Mouse (Mus musculus) heart, embryonic 12.5 days (tissue): Measurements from ENCODE around the gene Rpl23a. TPM values are rescaled to one million over a fixed set of nuclear protein-coding genes. Genes with fewer than 3 reads are reported as not detected.

Source experiments
- ATAC-seq: fragments of 200-750 bp; cut with Nextera tagmentation; 2 replicates; pipeline ENCODE4 v1.8.0; 2017; ENCODE audit warnings: moderate TSS enrichment, moderate library complexity; ENCODE audit not compliant: insufficient number of reproducible peaks, low FRiP score
- H3K27ac ChIP-seq: fragments of 300-500 bp; sonication (generic); 2 replicates; pipeline ENCODE4 v1.5.1; 2016; ENCODE audit warnings: mild to moderate bottlenecking, moderate library complexity; ENCODE audit not compliant: poor library complexity, severe bottlenecking
- H3K27me3 ChIP-seq: fragments of 300-500 bp; sonication (generic); replicated peaks from 2 replicates; pipeline ENCODE4 v1.6.1; 2016; ENCODE audit warnings: mild to moderate bottlenecking, moderate library complexity
- H3K36me3 ChIP-seq: fragments of 300-500 bp; sonication (generic); 2 replicates; pipeline ENCODE4 v1.6.1; 2016; ENCODE audit warnings: mild to moderate bottlenecking, moderate library complexity
- H3K4me1 ChIP-seq: fragments of 300-500 bp; sonication (generic); replicated peaks from 2 replicates; pipeline ENCODE4 v1.6.1; 2016; ENCODE audit warnings: mild to moderate bottlenecking
- H3K4me2 ChIP-seq: fragments of 300-500 bp; sonication (generic); 2 replicates; pipeline ENCODE4 v1.6.1; 2016; ENCODE audit warnings: mild to moderate bottlenecking, moderate library complexity
- H3K4me3 ChIP-seq: fragments of 300-500 bp; sonication (generic); 2 replicates; pipeline ENCODE4 v1.5.1; 2016; ENCODE audit warnings: mild to moderate bottlenecking
- H3K9ac ChIP-seq: fragments of 300-500 bp; sonication (generic); 2 replicates; pipeline ENCODE4 v1.6.1; 2016; ENCODE audit warnings: mild to moderate bottlenecking, moderate library complexity
- H3K9me3 ChIP-seq: fragments of 300-500 bp; sonication (generic); replicated peaks from 2 replicates; pipeline ENCODE4 v1.6.1; 2016; ENCODE audit warnings: mild to moderate bottlenecking, moderate library complexity
- WGBS: fragments of 180-500 bp; shearing (Covaris S2); methylation state at CpG from one replicate; pipeline ENCODE4 v1.1.7; 2016; 5-methylcytosine and 5-hydroxymethylcytosine counted together
- polyA plus RNA-seq: library from polyadenylated mRNA; unstranded; fragments of >200 nt; fragmentation: Nextera tagmentation; extraction: Ambion mirVana; gene quantifications from 2 replicates; pipeline ENCODE4 v1.2.1, GENCODE M21; 2016

Rpl23a gene
- polyA plus RNA-seq, 1 experiment from 2014 or later: 859 TPM

DNA sequence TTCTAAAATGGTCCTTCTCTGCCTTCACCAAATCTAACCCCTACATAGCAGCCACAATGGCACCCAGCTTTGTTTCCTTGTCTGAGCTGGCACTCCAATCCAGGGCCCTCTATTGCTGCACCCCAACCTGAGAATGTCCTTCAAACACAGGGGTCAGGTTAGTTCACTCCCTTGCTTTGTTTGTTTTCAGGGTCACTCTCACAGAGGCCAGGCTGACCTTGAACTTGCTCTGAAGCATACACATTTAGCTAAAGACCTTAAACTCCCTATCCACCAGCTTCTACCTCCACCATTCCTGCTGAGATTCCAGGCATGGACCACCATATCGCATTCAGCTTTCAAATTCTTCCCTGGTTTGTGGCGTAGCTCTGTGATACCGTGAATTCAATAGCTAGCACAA is 8.9 kb downstream of the Rpl23a start:
- Histone ChIP-seq H3K27ac (no peak overlapping the region), H3K9me3 (no peaks in the 10 kb centered on the region), H3K27me3 (no peaks in the 10 kb centered on the region), H3K36me3 (peaks cover 14% of the 10 kb centered on the region), H3K4me3 (no peak overlapping the region), H3K4me2 (no peak overlapping the region), H3K9ac (no peak overlapping the region), H3K4me1 (peaks cover 13% of the 10 kb centered on the region)
- no peak for ATAC-seq
- WGBS: 96% methylated on average over 3 of the region's 3 CpGs

DNA sequence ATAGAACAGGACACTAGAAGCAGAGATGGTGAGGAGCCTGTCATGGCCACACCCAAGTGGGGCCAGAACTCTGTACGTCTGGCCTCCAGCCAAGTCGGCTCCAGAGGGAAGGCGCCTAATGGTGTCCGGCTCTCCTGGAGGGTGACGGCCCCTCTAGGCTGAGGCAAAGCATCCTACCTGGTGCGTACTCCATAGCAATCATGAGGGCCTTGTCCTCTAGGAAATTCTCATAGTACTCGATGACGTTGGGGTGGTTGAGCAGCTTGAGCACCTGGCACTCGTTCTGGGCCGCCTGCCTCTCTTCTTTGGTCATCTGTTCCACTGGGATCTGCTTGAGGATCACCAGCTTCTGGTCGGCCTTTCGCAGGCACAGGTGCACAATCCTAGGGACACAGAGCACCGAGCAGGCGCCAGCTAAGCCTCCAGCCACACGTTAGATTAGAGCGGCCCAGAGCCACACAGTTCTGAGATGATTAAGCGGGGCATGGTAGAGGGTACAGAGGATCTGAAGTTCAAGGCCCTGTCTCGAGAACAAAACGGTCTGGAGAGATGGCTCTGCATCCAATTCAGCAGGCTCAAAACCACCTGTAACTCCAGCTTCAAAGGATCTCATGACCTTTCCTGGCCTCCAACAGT is 10.5 kb downstream of the Rpl23a start:
- Histone ChIP-seq H3K27me3 (no peaks in the 10 kb centered on the region), H3K4me2 (no peak overlapping the region), H3K9ac (0 out of 2 replicates have a peak overlapping the region, but pooled peaks have one; percentile 0), H3K4me1 (peaks cover 7% of the 10 kb centered on the region), H3K36me3 (peaks cover 11% of the 10 kb centered on the region), H3K27ac (no peak overlapping the region), H3K4me3 (no peak overlapping the region), H3K9me3 (no peaks in the 10 kb centered on the region)
- WGBS: 77% methylated on average over 19 of the region's 19 CpGs
- ATAC-seq: no peak

DNA sequence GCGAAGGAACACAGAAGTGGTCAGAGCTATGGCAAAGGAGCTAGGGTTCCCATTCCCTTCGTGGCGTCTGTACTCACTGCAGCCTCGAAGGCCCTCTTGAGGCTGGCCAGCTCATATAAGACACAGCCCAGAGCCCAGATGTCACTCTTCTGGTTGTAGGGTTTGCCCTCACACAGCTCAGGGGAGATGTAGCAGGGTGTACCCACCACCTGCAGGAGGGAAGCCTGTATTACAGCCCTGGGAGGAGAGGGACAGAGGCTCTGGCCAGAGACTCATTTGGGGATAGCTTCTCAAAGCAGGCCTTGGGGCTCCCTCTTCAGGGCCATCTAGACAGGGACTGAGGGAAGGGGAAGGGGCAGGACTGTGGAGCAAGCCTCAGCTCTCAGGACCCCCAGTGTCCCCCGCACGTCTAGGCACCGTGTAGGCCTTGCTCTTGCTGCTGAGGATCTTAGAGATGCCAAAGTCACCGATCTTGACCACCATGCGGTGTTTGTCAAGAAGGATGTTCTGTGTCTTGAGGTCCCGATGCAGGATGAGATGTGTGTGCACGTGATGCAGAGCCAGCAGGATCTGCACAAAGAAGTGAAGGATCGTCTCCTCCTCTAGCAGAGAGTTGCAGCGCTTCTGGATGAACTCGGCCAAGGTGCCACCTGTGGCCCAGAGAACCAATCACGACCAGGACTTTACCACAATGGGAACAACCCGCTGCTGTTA is 11.2 kb downstream of the Rpl23a start:
- Histone ChIP-seq H3K4me3 (no peak overlapping the region), H3K36me3 (peaks cover 11% of the 10 kb centered on the region), H3K4me1 (peaks cover 7% of the 10 kb centered on the region; the same call in 1 of the 2 replicates), H3K9me3 (no peaks in the 10 kb centered on the region), H3K27ac (no peak overlapping the region), H3K9ac (peak overlapping the region; percentile 0; the same call in 1 of the 2 replicates), H3K27me3 (no peaks in the 10 kb centered on the region), H3K4me2 (no peak overlapping the region)
- 83% methylated on average over 16 of the region's 16 CpGs for WGBS
- ATAC-seq: no peak

DNA sequence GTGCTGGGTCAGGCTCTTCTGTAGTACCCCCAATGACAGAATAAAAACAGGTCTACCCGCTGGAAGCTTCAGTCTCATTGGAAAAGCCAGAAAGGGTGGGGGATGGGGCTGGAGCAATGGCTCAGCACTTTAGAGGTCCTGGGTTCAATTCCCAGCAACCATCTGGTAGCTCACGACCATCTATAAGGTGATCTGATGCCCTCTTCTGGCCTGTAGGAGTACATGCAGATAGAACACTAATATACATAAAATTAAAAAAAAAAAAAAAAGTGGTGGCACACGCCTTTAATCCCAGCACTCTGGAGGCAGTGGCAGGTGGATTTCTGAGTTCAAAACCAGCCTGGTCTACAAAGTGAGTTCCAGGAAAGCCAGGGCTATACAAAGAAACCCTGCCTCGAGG is 12.1 kb downstream of the Rpl23a start:
- Histone ChIP-seq H3K4me1 (peaks cover 7% of the 10 kb centered on the region), H3K36me3 (peaks cover 11% of the 10 kb centered on the region), H3K27me3 (no peaks in the 10 kb centered on the region), H3K9ac (no peak overlapping the region), H3K27ac (no peak overlapping the region), H3K4me3 (no peak overlapping the region), H3K4me2 (no peak overlapping the region), H3K9me3 (no peaks in the 10 kb centered on the region)
- 75% methylated on average over 4 of the region's 4 CpGs for WGBS
- ATAC-seq: no peak

DNA sequence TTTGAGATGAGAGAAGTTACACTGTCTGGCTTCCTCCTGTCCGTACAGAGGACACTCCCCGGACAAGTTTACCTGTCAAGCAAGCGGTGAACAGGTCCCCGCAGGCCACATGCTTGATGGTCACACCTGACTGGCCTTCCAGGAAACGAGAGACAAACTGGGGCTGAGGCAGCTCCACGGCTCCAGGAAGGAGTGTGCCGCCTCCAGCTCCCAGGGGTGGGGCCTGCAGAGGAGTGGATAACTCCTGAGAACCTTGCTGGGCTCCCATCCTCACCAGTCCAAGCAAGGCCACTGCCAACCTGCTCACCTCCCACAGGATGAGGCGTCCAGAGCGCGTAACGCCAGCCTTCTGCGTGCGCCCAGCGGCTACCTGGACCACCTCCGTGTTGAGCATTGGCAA is 13.1 kb downstream of the Rpl23a start:
- ATAC-seq: no peak
- WGBS: 84% methylated on average over 15 of the region's 15 CpGs
- H3K4me3 ChIP-seq: no peak overlapping the region

DNA sequence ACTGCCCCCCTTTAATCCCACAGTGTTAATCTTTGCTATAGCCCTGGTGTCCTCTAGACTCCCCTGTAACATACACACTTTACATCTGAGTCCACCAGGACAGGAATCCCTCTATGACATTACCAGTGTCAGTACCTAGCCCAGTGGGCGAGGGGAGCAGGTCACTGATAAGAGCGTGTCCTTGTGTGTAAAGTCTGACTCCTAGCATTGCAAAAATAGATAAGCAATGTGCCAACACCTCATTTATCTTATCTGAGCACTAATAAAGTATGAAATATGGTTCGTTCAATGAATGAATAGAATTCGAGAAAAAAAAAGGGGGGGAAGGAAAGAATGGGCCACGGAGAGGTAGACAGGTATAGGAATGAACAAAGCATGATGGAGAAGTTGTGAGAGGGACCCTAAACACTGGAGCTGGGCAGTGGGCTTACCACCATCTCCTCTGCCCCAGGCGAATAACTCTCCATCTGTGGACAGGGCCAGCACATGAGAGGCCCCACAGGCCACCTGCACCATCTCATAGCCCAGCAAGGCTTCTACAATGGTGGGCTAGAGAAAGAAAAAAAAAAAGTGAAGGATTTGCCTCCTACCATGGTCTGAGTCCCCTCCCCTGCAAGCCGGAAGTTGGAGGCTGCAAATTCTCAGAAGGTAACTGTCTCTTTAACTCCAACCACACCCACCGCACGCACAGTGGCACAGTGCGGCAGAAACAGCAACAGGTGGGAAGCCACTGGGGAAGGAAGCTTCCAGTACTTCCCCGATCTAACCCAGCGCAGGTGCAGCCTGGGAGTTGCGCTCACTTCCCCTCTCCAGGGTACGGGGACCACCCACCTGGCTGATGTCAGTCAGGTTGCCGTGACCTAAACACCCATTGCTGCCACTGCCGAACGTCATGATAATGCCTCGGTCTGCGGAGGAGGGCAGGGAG is 14.6 kb downstream of the Rpl23a start:
- no peak for ATAC-seq
- no peak overlapping the region for H3K4me3 ChIP-seq
- peak overlapping the region; percentile 29 for H3K4me2 ChIP-seq
- no peaks in the 10 kb centered on the region for H3K9me3 ChIP-seq
- peaks cover 12% of the 10 kb centered on the region for H3K4me1 ChIP-seq
- WGBS: 45% methylated on average over 19 of the region's 19 CpGs
- no peak overlapping the region for H3K27ac ChIP-seq
- no peaks in the 10 kb centered on the region for H3K27me3 ChIP-seq
- H3K36me3 ChIP-seq: peaks cover 11% of the 10 kb centered on the region
- H3K9ac ChIP-seq: no peak overlapping the region

More for the DNA sequence above, 13.1 kb downstream of the Rpl23a start:
- Histone ChIP-seq H3K27ac (no peak overlapping the region), H3K9ac (no peak overlapping the region), H3K4me1 (peaks cover 10% of the 10 kb centered on the region), H3K36me3 (peaks cover 11% of the 10 kb centered on the region), H3K4me2 (no peak overlapping the region), H3K9me3 (no peaks in the 10 kb centered on the region), H3K27me3 (no peaks in the 10 kb centered on the region)

DNA sequence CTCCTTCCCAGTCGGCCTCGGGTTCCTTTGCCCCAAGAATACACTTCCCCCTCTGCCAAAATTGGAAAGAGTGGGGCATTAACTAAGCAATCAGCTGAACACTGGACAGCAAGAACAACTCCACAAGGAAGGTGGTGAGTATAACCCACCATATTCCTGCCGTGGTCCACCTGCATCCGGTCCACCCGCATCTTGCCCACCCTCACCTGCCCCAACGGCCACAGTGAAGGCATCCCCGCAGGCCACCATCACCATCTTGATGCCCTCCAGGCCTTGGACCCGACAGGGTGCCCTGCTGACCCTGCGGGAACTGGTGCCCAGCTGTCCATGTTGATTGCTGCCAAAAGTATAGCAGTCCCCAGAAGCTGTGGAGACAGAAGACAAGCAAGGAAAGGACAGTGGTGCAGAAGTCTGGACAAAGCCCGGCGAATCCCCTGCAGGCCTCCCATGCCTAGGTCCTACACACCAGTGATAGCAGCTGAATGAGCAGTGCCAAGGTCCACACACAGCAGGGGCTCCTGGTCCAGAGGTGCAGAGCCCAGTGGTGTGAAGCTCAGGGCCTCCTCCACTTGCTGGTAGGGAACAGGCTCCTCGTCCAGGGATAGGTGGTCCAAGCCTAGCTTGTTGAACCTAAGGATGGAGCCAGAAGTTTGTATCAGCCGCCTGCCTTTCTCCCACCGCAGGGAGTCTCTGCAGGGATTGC is 16.0 kb downstream of the Rpl23a start:
- H3K36me3 ChIP-seq: peaks cover 11% of the 10 kb centered on the region
- H3K9ac ChIP-seq: no peak overlapping the region
- no peaks in the 10 kb centered on the region for H3K27me3 ChIP-seq
- no peak for ATAC-seq
- no peak overlapping the region for H3K27ac ChIP-seq
- WGBS: 88% methylated on average over 14 of the region's 14 CpGs
- H3K4me1 ChIP-seq: peaks cover 23% of the 10 kb centered on the region
- no peak overlapping the region for H3K4me2 ChIP-seq
- no peak overlapping the region for H3K4me3 ChIP-seq
- no peaks in the 10 kb centered on the region for H3K9me3 ChIP-seq

DNA sequence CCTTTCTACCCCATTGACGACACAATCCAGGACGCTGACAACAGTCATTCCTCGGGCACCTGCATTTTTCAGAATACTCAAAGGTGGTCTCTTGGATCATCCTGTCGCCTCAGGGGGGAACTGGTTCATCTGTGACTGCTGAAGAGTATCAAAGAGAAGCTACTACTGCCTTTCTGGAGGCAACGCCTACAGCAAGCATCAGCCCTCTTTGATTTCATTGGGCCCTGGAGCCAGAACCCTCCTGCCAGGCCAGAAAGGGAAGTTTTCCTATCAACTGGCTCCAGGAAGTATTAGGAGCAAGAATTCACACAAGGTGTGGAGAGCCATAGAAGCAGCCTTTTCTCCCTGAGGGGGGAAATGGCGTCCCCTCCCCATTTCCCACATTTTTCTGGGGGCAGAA is 16.7 kb downstream of the Rpl23a start:
- no peak overlapping the region for H3K27ac ChIP-seq
- no peak overlapping the region for H3K4me3 ChIP-seq
- H3K36me3 ChIP-seq: peaks cover 19% of the 10 kb centered on the region
- H3K27me3 ChIP-seq: no peaks in the 10 kb centered on the region
- H3K9me3 ChIP-seq: no peaks in the 10 kb centered on the region
- ATAC-seq: no peak
- 66% methylated on average over 6 of the region's 6 CpGs for WGBS
- peaks cover 30% of the 10 kb centered on the region for H3K4me1 ChIP-seq
- H3K9ac ChIP-seq: no peak overlapping the region
- no peak overlapping the region for H3K4me2 ChIP-seq

DNA sequence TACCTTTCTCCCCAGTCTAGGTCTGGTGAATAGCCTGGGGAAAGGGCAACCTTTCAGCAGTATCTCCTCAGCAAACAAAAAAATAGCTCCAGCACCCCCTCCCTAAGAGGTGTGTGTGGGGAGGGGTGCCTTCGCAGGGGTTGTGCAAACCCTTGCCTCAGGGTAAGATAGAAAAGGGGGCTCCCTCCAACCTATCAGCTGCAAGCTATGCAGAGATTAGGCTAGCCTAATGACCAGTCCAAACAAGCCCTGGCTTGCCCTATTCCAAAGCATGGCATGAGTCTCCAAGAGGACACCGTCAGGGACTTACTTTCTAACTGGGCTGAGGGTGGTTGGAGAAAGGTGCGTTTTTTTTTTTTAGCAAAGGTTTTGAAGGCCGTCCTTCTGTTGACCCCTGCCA is 17.2 kb downstream of the Rpl23a start:
- peak overlapping the region; percentile 91 for H3K9ac ChIP-seq
- H3K27me3 ChIP-seq: no peaks in the 10 kb centered on the region
- H3K9me3 ChIP-seq: no peaks in the 10 kb centered on the region
- peak overlapping the region; percentile 93 for H3K27ac ChIP-seq
- H3K4me1 ChIP-seq: peaks cover 34% of the 10 kb centered on the region
- WGBS: 39% methylated on average over 4 of the region's 4 CpGs
- H3K4me2 ChIP-seq: peak overlapping the region; percentile 81
- H3K4me3 ChIP-seq: peak overlapping the region; percentile 71
- H3K36me3 ChIP-seq: peaks cover 22% of the 10 kb centered on the region
- ATAC-seq: no peak

DNA sequence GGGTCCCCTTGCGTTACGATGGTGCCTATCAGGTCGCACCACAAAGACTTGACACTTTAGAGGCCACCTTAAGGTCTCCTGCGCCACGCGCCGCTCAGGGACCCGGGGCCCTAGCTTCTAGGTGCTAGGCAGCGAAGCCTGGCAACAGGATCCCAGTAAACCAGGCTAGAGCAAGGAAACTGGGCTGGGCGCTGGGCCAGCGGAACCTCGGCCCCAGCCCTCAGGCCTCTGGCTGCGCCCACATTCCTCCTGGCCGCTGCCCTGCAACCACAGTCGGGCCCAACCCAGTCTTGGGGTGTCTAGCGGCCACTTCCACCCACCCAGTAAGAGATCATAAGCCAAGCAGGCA is 17.6 kb downstream of the Rpl23a start:
- 4% methylated on average over 16 of the region's 16 CpGs for WGBS
- Histone ChIP-seq H3K9ac (peak overlapping the region; percentile 91), H3K4me1 (peaks cover 36% of the 10 kb centered on the region), H3K27me3 (no peaks in the 10 kb centered on the region), H3K36me3 (peaks cover 22% of the 10 kb centered on the region), H3K4me2 (peak overlapping the region; percentile 81), H3K9me3 (no peaks in the 10 kb centered on the region), H3K27ac (peak overlapping the region; percentile 93), H3K4me3 (peak overlapping the region; percentile 71)
- ATAC-seq: peak; percentile 33
